Mouse (Mus musculus): ENCODE data around the gene Mcee. TPM values are rescaled to one million over a fixed set of nuclear protein-coding genes. Genes with fewer than 3 reads are reported as not detected.

Mcee gene
- polyA plus RNA-seq, 1 experiment from 2014 or later, result 42.2 TPM

- no peaks in the 10 kb centered on the region for H3K36me3 ChIP-seq
These were observed 59.0 kb downstream of the Mcee start for GRCm38 (mm10) chr7:64451441-64451840.

GRCm38 (mm10) chr7:64451861-64452382, 59.5 kb downstream of the Mcee start:
- Histone ChIP-seq H3K4me3 (no peak overlapping the region), H3K9me3 (replicated peaks) (no peaks in the 10 kb centered on the region), H3K36me3 (no peaks in the 10 kb centered on the region), H3K27ac (no peak overlapping the region), H3K4me1 (no peaks in the 10 kb centered on the region), H3K27me3 (ENCODE audit: low read depth, poor library complexity, severe bottlenecking) (no peaks in the 10 kb centered on the region)
- WGBS, result 85% methylated on average over 5 of the region's 5 CpGs
- no peak for DNase-seq (ENCODE audit: low spot score)

More at GRCm38 (mm10) chr7:64451441-64451840, 59.0 kb downstream of the Mcee start:
- no peaks in the 10 kb centered on the region for H3K9me3 ChIP-seq (replicated peaks)
- no peak overlapping the region for H3K4me3 ChIP-seq
- no peaks in the 10 kb centered on the region for H3K4me1 ChIP-seq
- H3K27ac ChIP-seq, result no peak overlapping the region
- no peak for DNase-seq (ENCODE audit: low spot score)
- no peaks in the 10 kb centered on the region for H3K27me3 ChIP-seq (ENCODE audit: low read depth, poor library complexity, severe bottlenecking)
- 80% methylated on average over 4 of the region's 4 CpGs for WGBS

DNA sequence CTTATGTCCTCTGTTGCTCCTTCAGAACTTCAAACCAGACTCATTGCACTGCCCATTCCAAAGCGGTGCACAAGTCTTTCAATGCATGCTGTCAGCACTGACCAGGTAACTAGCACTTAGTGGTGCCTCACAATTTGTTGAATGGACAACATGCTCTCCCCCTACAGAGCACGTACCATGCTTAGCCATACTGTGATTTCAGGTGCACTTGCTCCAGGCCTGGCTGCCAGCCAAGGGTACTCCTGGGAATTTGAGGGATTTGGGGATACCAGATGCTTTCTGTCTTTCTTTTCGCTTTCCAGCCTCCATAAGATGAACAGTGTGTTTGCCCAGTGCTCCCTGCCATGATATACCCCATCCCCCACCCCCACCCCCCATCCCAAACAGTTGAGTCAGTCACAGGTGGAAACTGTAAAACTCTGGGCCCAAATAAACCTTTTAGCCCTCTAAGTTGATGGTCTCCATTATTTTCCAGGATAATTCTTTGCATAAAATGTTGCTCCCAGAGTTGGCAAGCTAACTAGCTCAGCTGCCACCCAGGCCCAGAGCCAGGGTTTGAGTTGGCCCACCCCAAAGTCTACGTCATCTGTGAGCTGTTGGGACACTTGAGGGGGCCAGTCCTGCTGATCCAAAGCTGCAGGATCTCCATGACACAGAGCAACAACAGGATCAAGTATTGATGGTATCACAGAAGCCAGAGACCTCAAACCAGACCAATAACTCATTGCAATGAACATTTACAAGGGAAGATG, 60.2 kb downstream of the Mcee start:
- Histone ChIP-seq H3K4me1 (no peaks in the 10 kb centered on the region), H3K27ac (no peak overlapping the region), H3K4me3 (no peak overlapping the region), H3K27me3 (ENCODE audit: low read depth, poor library complexity, severe bottlenecking) (no peaks in the 10 kb centered on the region), H3K36me3 (no peaks in the 10 kb centered on the region), H3K9me3 (replicated peaks) (no peaks in the 10 kb centered on the region)
- no peak for DNase-seq (ENCODE audit: low spot score)
- 89% methylated on average over 4 of the region's 4 CpGs for WGBS

DNA sequence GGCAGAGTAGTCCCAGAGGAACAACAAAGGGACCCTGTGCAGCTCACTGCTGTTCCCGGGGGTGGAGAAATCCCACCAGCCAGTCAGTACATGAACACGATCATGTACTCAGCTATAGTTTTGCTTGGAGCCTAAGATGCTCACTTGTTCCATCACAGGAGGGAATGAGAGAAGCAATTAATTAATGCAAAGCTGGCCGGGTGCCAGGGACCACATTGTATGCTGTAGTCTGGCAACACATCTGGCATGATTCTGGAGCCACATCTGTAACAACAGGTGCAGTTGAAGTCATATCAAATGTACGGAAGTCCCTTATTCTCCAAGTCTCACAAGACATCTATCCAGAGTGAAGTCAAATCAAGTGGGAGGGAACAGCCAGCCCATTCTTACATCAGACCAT, 63.8 kb downstream of the Mcee start:
- WGBS, result 90% methylated on average over 4 of the region's 4 CpGs
- DNase-seq (ENCODE audit: low spot score), result no peak
- no peaks in the 10 kb centered on the region for H3K27me3 ChIP-seq (ENCODE audit: low read depth, poor library complexity, severe bottlenecking)

DNA sequence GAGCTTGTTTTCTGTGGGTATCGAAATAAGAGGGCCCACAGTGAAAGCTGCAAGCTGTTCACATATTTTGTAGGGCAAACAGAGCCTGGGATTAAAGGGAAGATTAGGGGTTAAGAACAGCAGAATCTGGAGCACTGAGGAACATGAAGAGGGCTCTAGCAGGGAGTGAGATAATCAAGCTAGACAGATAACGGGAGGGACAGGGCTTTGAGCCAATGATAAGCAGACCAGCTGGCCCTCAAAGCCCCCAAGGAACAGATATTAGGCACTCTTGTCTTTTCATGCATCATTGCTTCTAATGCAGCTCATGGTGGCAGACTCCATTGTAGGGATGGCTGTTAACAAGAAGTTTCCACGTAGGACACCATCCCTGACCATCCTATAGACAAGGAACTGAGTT, 64.3 kb downstream of the Mcee start:
- H3K36me3 ChIP-seq, result no peaks in the 10 kb centered on the region

More for the DNA sequence above, 63.8 kb downstream of the Mcee start:
- no peak overlapping the region for H3K4me3 ChIP-seq
- H3K4me1 ChIP-seq, result no peaks in the 10 kb centered on the region
- H3K27ac ChIP-seq, result no peak overlapping the region
- no peaks in the 10 kb centered on the region for H3K9me3 ChIP-seq (replicated peaks)
- no peaks in the 10 kb centered on the region for H3K36me3 ChIP-seq

GRCm38 (mm10) chr7:64457811-64458210, 65.4 kb downstream of the Mcee start:
- Histone ChIP-seq H3K4me1 (no peaks in the 10 kb centered on the region), H3K27ac (no peak overlapping the region), H3K9me3 (replicated peaks) (no peaks in the 10 kb centered on the region), H3K36me3 (no peaks in the 10 kb centered on the region), H3K27me3 (ENCODE audit: low read depth, poor library complexity, severe bottlenecking) (no peaks in the 10 kb centered on the region), H3K4me3 (no peak overlapping the region)
- 87% methylated on average over 2 of the region's 2 CpGs for WGBS
- no peak for DNase-seq (ENCODE audit: low spot score)

More for the DNA sequence above, 64.3 kb downstream of the Mcee start:
- no peak for DNase-seq (ENCODE audit: low spot score)
- H3K4me1 ChIP-seq, result no peaks in the 10 kb centered on the region
- WGBS, result 81% methylated on average over 3 of the region's 3 CpGs
- no peaks in the 10 kb centered on the region for H3K27me3 ChIP-seq (ENCODE audit: low read depth, poor library complexity, severe bottlenecking)
- no peak overlapping the region for H3K4me3 ChIP-seq
- H3K9me3 ChIP-seq (replicated peaks), result no peaks in the 10 kb centered on the region
- no peak overlapping the region for H3K27ac ChIP-seq

Other genes starting within 250 kb of the Mcee start
- 3.6 TPM in 2 replicates for gene Trpm1, start 238.8 kb upstream of the Mcee start, polyA plus RNA-seq (2016; fragmentation: Nextera tagmentation; extraction: Ambion mirVana)
- 8.5 and 10.5 TPM in 2 replicates for gene Mtmr10, start 105.0 kb upstream of the Mcee start, polyA plus RNA-seq (2016; fragmentation: Nextera tagmentation; extraction: Ambion mirVana)
- 8.8 and 9.7 TPM in 2 replicates for gene Fan1, start 18.5 kb upstream of the Mcee start, polyA plus RNA-seq (2016; fragmentation: Nextera tagmentation; extraction: Ambion mirVana)
- gene Mphosph10, start 339 bp upstream of the Mcee start, polyA plus RNA-seq (2016; fragmentation: Nextera tagmentation; extraction: Ambion mirVana), result 51.9 and 53.3 TPM in 2 replicates
- gene Apba2, start 109.1 kb downstream of the Mcee start, polyA plus RNA-seq (2016; fragmentation: Nextera tagmentation; extraction: Ambion mirVana), result 6.6 and 7.8 TPM in 2 replicates